Mouse (Mus musculus): Measurements from ENCODE around the gene 6430531B16Rik. TPM values are rescaled to one million over a fixed set of nuclear protein-coding genes. Genes with fewer than 3 reads are reported as not detected.

Gene 6430531B16Rik
- polyA plus RNA-seq (2015; fragmentation: Nextera tagmentation; extraction: Ambion mirVana): 3.6 and 5.0 TPM in 2 replicates

DNA sequence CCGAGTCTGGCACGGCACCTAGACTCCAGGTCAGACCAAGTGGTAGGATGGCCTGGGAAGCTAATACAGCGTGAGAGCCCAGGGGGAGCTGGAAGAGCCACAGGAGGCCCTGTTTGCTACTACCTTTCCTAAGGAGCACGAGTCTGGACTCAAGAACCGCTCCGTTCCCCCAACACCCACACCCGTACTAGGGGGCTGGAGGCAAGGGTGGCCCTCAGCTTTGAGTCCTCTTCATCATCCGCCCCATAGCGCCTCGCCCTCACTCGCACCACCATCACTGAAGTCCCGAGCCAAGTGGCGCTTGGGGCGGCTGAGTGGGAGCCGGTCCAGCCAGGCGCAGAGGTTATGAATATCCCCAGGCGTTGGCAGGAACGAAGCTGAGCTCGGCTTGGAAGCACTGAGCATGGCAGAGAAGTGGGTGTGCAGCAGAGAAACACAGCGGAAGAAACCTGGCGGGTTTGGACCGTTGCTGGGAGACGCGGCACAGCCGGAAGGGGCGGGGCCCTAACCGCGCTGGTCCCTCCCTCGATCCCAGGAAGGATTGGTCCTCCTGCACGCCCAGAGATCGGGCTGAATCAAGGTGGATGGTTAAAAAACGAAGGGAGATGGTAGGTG, at the start of gene 6430531B16Rik:
Gene 6430531B16Rik, minus strand, starts transcription at position 478 of the 615 bp plus-strand sequence.
- ATAC-seq (ENCODE audit: insufficient number of reproducible peaks, low FRiP score, low TSS enrichment, low read depth): peak; percentile 84
- H3K4me1 ChIP-seq: peaks cover 14% of the 10 kb centered on the region
- no peaks in the 10 kb centered on the region for H3K27me3 ChIP-seq
- H3K4me2 ChIP-seq (replicated peaks): peak within 1 kb of the TSS; percentile 70
- H3K4me3 ChIP-seq (replicated peaks): peak within 1 kb of the TSS; percentile 48
- H3K36me3 ChIP-seq: 0 out of 2 replicates have a peak, but pooled peaks cover 3% of the 10 kb centered on the region
- peak within 1 kb of the TSS; percentile 12; the same call in 1 of the 2 replicates for H3K9ac ChIP-seq
- 5% methylated on average over 32 of the region's 32 CpGs for WGBS
- no peaks in the 10 kb centered on the region for H3K9me3 ChIP-seq (replicated peaks)
- no peak within 1 kb of the TSS for H3K27ac ChIP-seq (replicated peaks)

GRCm38 (mm10) chr7:140011336-140011735, 32.8 kb upstream of the 6430531B16Rik start:
- Histone ChIP-seq H3K36me3 (peaks cover 36% of the 10 kb centered on the region), H3K4me3 (replicated peaks) (no peak overlapping the region), H3K4me1 (no peaks in the 10 kb centered on the region), H3K4me2 (replicated peaks) (no peak overlapping the region), H3K27me3 (no peaks in the 10 kb centered on the region), H3K9ac (no peak overlapping the region), H3K27ac (replicated peaks) (no peak overlapping the region), H3K9me3 (replicated peaks) (no peaks in the 10 kb centered on the region)
- WGBS: 97% methylated on average over 17 of the region's 17 CpGs
- ATAC-seq (ENCODE audit: insufficient number of reproducible peaks, low FRiP score, low TSS enrichment, low read depth): no peak

- Histone ChIP-seq H3K27ac (replicated peaks) (no peak overlapping the region), H3K27me3 (no peaks in the 10 kb centered on the region), H3K4me1 (no peaks in the 10 kb centered on the region), H3K9me3 (replicated peaks) (no peaks in the 10 kb centered on the region), H3K9ac (no peak overlapping the region), H3K4me3 (replicated peaks) (no peak overlapping the region), H3K4me2 (replicated peaks) (no peak overlapping the region), H3K36me3 (peaks cover 55% of the 10 kb centered on the region)
- ATAC-seq (ENCODE audit: insufficient number of reproducible peaks, low FRiP score, low TSS enrichment, low read depth): no peak
- WGBS: 97% methylated on average over 9 of the region's 9 CpGs
Observed at GRCm38 (mm10) chr7:140007781-140008180, 29.2 kb upstream of the 6430531B16Rik start.

DNA sequence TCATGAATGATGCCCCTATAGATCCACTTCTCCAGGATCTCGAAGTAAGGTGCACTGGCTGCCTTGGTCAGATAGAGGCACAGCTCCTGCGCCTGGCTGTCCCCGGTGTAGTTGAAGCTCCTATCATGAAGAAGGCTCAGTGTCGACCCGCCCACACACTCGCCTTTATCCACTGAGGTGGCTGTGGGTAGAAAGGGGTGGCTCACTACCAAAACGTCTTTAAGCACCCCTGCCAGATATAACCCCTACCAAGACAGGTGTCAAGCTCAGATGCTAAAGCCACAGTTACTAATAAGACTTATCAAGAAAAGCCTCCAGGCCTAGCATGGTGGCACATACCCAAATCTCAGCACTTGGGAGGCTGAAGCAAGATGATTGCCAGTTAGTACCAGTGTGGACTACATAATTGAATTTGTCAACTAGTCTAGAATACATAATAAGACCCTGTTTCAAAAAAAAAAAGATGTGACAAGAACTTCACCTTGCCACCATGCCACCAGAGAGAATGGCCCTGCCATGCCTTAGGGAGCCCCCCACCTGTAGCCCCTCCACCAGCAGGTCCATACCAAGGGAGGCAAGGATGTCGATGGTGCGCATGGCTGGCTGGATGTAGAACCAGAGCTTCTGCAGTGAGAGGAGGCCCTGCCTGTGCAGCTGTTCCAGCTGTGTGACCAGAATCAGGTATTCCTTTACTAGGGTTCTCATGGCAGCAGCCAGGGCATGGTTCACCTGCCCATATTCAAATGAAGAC, 28.5 kb upstream of the 6430531B16Rik start:
- no peak overlapping the region for H3K4me2 ChIP-seq (replicated peaks)
- WGBS: 91% methylated on average over 9 of the region's 9 CpGs
- no peak overlapping the region for H3K9ac ChIP-seq
- H3K9me3 ChIP-seq (replicated peaks): no peaks in the 10 kb centered on the region
- no peak for ATAC-seq (ENCODE audit: insufficient number of reproducible peaks, low FRiP score, low TSS enrichment, low read depth)
- H3K27me3 ChIP-seq: no peaks in the 10 kb centered on the region
- no peaks in the 10 kb centered on the region for H3K4me1 ChIP-seq
- no peak overlapping the region for H3K27ac ChIP-seq (replicated peaks)
- H3K4me3 ChIP-seq (replicated peaks): no peak overlapping the region
- peaks cover 60% of the 10 kb centered on the region for H3K36me3 ChIP-seq

DNA sequence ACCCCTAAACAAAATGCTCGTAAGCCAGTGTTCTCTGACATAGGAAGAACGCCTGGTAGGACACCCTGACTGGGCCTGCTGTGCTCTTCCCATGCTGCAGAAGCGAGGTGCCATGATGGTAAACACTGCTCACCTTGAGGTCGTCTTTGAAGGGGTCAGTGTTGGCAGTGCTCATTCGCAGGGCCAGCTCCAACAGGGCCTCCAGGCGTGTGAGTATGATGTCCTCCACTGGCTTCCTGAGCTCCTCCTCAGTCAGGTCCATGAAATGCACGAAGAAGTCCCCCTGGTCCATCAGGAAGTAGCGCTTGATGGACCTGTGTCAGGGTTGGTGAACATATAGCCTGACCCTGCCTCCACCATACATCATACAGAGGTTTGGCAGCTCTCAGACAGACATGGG, 26.1 kb upstream of the 6430531B16Rik start:
- Histone ChIP-seq H3K4me2 (replicated peaks) (no peak overlapping the region), H3K9ac (no peak overlapping the region), H3K27me3 (no peaks in the 10 kb centered on the region), H3K9me3 (replicated peaks) (no peaks in the 10 kb centered on the region), H3K36me3 (peaks cover 74% of the 10 kb centered on the region), H3K4me1 (no peaks in the 10 kb centered on the region), H3K4me3 (replicated peaks) (no peak overlapping the region), H3K27ac (replicated peaks) (no peak overlapping the region)
- ATAC-seq (ENCODE audit: insufficient number of reproducible peaks, low FRiP score, low TSS enrichment, low read depth): no peak
- 93% methylated on average over 8 of the region's 8 CpGs for WGBS

- Histone ChIP-seq H3K4me2 (replicated peaks) (no peak overlapping the region), H3K27me3 (no peaks in the 10 kb centered on the region), H3K27ac (replicated peaks) (no peak overlapping the region), H3K9me3 (replicated peaks) (no peaks in the 10 kb centered on the region), H3K4me1 (0 out of 2 replicates have a peak, but pooled peaks cover under 1% of the 10 kb centered on the region), H3K4me3 (replicated peaks) (no peak overlapping the region), H3K36me3 (peaks cover 86% of the 10 kb centered on the region), H3K9ac (no peak overlapping the region)
- WGBS: 54% methylated on average over 12 of the region's 12 CpGs
- ATAC-seq (ENCODE audit: insufficient number of reproducible peaks, low FRiP score, low TSS enrichment, low read depth): no peak
Observed at GRCm38 (mm10) chr7:140001086-140001740, 22.7 kb upstream of the 6430531B16Rik start.

DNA sequence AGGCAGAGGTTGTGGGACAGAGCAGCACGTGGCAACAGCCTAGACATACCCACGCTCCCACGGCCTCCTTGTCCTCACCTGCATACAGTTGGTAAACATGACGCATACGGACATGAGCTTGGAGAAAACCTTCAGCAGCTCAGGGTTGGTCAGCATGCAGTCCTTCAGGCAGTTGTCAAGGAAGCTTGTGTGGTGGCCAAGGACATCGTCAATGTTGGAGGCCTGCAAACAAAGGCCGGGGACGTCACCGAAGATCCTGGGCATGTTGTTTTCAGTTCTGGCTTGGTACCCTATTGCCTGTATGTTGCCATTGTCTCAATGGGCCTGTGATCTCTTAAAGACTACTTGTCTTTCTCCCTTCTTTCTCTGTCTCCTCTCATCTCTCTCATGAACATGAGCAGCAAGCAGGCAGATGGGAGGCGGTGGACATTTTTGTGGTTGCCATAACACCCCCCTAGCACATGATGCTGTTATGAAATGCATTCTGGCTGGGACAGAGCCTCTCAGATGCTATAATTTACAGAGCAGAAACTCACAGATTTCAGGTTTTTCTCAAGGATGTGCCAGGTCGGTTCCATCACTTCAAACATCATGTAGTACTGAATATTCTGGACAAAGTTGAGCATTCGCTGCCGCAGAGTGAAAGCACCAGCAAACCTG, 20.3 kb upstream of the 6430531B16Rik start:
- Histone ChIP-seq H3K9me3 (replicated peaks) (no peaks in the 10 kb centered on the region), H3K4me3 (replicated peaks) (no peak overlapping the region), H3K4me2 (replicated peaks) (no peak overlapping the region), H3K27me3 (no peaks in the 10 kb centered on the region), H3K36me3 (peaks cover 72% of the 10 kb centered on the region), H3K4me1 (peaks cover 13% of the 10 kb centered on the region), H3K9ac (no peak overlapping the region), H3K27ac (replicated peaks) (no peak overlapping the region)
- ATAC-seq (ENCODE audit: insufficient number of reproducible peaks, low FRiP score, low TSS enrichment, low read depth): no peak
- WGBS: 92% methylated on average over 13 of the region's 13 CpGs

DNA sequence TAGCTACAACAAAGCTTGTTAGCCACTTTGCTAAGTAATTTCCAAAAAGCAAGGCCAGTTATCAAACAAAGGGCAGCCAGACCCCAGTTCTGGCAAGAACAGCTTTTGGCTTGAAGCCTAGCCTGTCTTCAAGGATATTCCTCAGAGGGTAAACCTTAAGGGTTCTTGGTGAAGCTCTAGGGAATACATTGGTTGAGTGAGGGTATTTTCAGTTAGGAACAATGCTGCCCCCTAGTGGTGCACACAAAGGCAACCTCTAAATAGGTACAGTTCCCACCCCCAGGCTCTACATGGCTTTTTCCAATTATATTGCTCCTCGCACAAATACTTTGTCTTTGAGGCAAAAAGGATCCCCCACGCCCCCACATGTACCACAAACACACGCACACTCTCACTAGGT, 16.1 kb upstream of the 6430531B16Rik start:
- H3K4me2 ChIP-seq (replicated peaks): no peak overlapping the region
- H3K9me3 ChIP-seq (replicated peaks): no peaks in the 10 kb centered on the region
- no peak overlapping the region for H3K4me3 ChIP-seq (replicated peaks)
- WGBS: 17% methylated on average over 3 of the region's 3 CpGs
- peaks cover 16% of the 10 kb centered on the region for H3K4me1 ChIP-seq
- H3K27me3 ChIP-seq: no peaks in the 10 kb centered on the region
- no peak for ATAC-seq (ENCODE audit: insufficient number of reproducible peaks, low FRiP score, low TSS enrichment, low read depth)
- H3K36me3 ChIP-seq: peaks cover 40% of the 10 kb centered on the region
- no peak overlapping the region for H3K9ac ChIP-seq
- H3K27ac ChIP-seq (replicated peaks): no peak overlapping the region

DNA sequence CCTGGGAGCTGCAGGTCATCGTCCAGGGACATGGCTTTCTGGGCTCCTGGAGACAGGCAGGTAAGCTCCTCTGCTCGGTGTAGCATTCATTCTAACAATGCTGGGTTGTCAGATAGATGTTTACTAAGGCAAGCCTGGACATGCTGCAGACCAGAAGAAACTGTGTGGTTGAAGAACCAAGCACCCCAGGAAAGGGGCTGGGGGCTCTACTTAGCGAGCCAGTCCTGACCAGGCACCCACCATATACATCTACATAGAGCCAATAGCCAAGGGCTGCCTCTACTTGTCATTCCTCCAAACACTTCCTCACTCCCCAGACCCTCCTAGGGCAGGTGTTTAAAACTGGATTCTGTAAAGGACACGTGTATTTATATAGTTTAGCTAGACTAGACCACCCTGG, 15.6 kb upstream of the 6430531B16Rik start:
- Histone ChIP-seq H3K9ac (no peak overlapping the region), H3K27ac (replicated peaks) (no peak overlapping the region), H3K27me3 (no peaks in the 10 kb centered on the region), H3K36me3 (peaks cover 36% of the 10 kb centered on the region), H3K4me3 (replicated peaks) (no peak overlapping the region), H3K4me2 (replicated peaks) (no peak overlapping the region), H3K9me3 (replicated peaks) (no peaks in the 10 kb centered on the region), H3K4me1 (peaks cover 16% of the 10 kb centered on the region)
- ATAC-seq (ENCODE audit: insufficient number of reproducible peaks, low FRiP score, low TSS enrichment, low read depth): no peak
- 62% methylated on average over 4 of the region's 4 CpGs for WGBS

DNA sequence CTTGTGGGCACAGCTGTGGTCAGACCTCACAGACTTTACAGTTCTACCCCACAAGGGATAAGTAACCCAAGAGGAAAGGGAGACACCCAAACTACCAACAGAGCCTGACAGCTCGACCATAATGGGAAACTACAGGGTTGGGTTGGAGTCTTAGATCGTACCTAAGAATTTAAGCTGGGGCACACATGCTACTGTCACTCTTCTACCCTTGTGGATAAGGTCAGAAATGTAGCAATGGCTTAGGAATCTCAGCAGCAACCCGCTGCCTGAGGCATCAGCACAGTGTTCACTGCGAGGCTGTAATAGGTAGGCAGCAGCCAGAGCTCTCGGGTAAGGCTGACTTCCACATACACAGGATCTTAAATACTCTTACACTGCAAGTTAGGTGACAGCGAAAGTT, 15.0 kb upstream of the 6430531B16Rik start:
- H3K27me3 ChIP-seq: no peaks in the 10 kb centered on the region
- H3K4me2 ChIP-seq (replicated peaks): no peak overlapping the region
- no peak overlapping the region for H3K9ac ChIP-seq
- WGBS: 71% methylated on average over 6 of the region's 6 CpGs
- peaks cover 16% of the 10 kb centered on the region for H3K4me1 ChIP-seq
- H3K36me3 ChIP-seq: peaks cover 30% of the 10 kb centered on the region
- no peak for ATAC-seq (ENCODE audit: insufficient number of reproducible peaks, low FRiP score, low TSS enrichment, low read depth)
- no peak overlapping the region for H3K4me3 ChIP-seq (replicated peaks)
- no peaks in the 10 kb centered on the region for H3K9me3 ChIP-seq (replicated peaks)
- no peak overlapping the region for H3K27ac ChIP-seq (replicated peaks)

- ATAC-seq (ENCODE audit: insufficient number of reproducible peaks, low FRiP score, low TSS enrichment, low read depth): no peak
- 34% methylated on average over 7 of the region's 7 CpGs for WGBS
Observed at GRCm38 (mm10) chr7:139992406-139992805, 13.9 kb upstream of the 6430531B16Rik start, which contains the start of gene Adam8. Gene Adam8 (minus strand): TSS chr7:139992562.

More at GRCm38 (mm10) chr7:139992406-139992805, 13.9 kb upstream of the 6430531B16Rik start, which contains the start of gene Adam8:
- Histone ChIP-seq H3K9ac (no peak within 1 kb of the TSS), H3K4me1 (peaks cover 16% of the 10 kb centered on the region), H3K27ac (replicated peaks) (no peak within 1 kb of the TSS), H3K9me3 (replicated peaks) (no peaks in the 10 kb centered on the region), H3K4me3 (replicated peaks) (no peak within 1 kb of the TSS), H3K27me3 (no peaks in the 10 kb centered on the region), H3K36me3 (peaks cover 19% of the 10 kb centered on the region), H3K4me2 (replicated peaks) (no peak within 1 kb of the TSS)
